Mouse (Mus musculus): ENCODE measurements around the gene B4galnt1.
"Not testable (repeated sequence)": the region's sequence is repeated elsewhere in the genome, so short reads cannot be mapped to it uniquely, and the experiment has no call there.

The B4galnt1 gene

GRCm38 (mm10) chr10:127150471-127150872 lies 14.6 kb upstream of the B4galnt1 start:
- H3K27me3 ChIP-seq (ENCODE audit: insufficient read depth, low read length) = no peaks in the 10 kb centered on the region
- peaks cover 20% of the 10 kb centered on the region for H3K9me3 ChIP-seq (ENCODE audit: low read length)
- TF ChIP-seq POU5F1 (IDR thresholded peaks at IDR 0.05; ENCODE audit: borderline replicate concordance, low read length) (no peak), CTCF (conservative IDR thresholded peaks at IDR 0.05; ENCODE audit: low read length) (no peak), NANOG (IDR thresholded peaks at IDR 0.05; ENCODE audit: borderline replicate concordance, low read length) (no peak)
- no peaks in the 10 kb centered on the region for H3K36me3 ChIP-seq (ENCODE audit: insufficient read depth, low read length)
- peaks cover 21% of the 10 kb centered on the region for H3K4me1 ChIP-seq (replicated peaks; ENCODE audit: low read depth, low read length)
- no peak overlapping the region for H3K4me3 ChIP-seq (replicated peaks; ENCODE audit: low read length)

GRCm38 (mm10) chr10:127151233-127151632 lies 13.8 kb upstream of the B4galnt1 start:
- H3K4me3 ChIP-seq (replicated peaks; ENCODE audit: low read length); H3K36me3 ChIP-seq (ENCODE audit: insufficient read depth, low read length); H3K27me3 ChIP-seq (ENCODE audit: insufficient read depth, low read length): not testable (repeated sequence)
- Histone ChIP-seq H3K4me1 (replicated peaks; ENCODE audit: low read depth, low read length) (peaks cover 19% of the 10 kb centered on the region), H3K9me3 (ENCODE audit: low read length) (peaks cover 20% of the 10 kb centered on the region)

- not testable (repeated sequence) for H3K36me3 ChIP-seq (ENCODE audit: insufficient read depth, low read length); H3K4me3 ChIP-seq (replicated peaks; ENCODE audit: low read length); H3K27me3 ChIP-seq (ENCODE audit: insufficient read depth, low read length)
- peaks cover 12% of the 10 kb centered on the region for H3K4me1 ChIP-seq (replicated peaks; ENCODE audit: low read depth, low read length)
- peaks cover 20% of the 10 kb centered on the region for H3K9me3 ChIP-seq (ENCODE audit: low read length)
Observed at GRCm38 (mm10) chr10:127152556-127152955, 12.5 kb upstream of the B4galnt1 start.

- peaks cover 20% of the 10 kb centered on the region for H3K9me3 ChIP-seq (ENCODE audit: low read length)
- TF ChIP-seq NANOG (IDR thresholded peaks at IDR 0.05; ENCODE audit: borderline replicate concordance, low read length) (no peak), CTCF (conservative IDR thresholded peaks at IDR 0.05; ENCODE audit: low read length) (no peak), POU5F1 (IDR thresholded peaks at IDR 0.05; ENCODE audit: borderline replicate concordance, low read length) (no peak)
Observed at GRCm38 (mm10) chr10:127153323-127153722, 11.7 kb upstream of the B4galnt1 start.

GRCm38 (mm10) chr10:127154241-127154640 lies 10.8 kb upstream of the B4galnt1 start:
- TF ChIP-seq CTCF (conservative IDR thresholded peaks at IDR 0.05; ENCODE audit: low read length) (no peak), NANOG (IDR thresholded peaks at IDR 0.05; ENCODE audit: borderline replicate concordance, low read length) (no peak), POU5F1 (IDR thresholded peaks at IDR 0.05; ENCODE audit: borderline replicate concordance, low read length) (no peak)

More at GRCm38 (mm10) chr10:127153323-127153722, 11.7 kb upstream of the B4galnt1 start:
- no peaks in the 10 kb centered on the region for H3K27me3 ChIP-seq (ENCODE audit: insufficient read depth, low read length)
- H3K4me3 ChIP-seq (replicated peaks; ENCODE audit: low read length) = no peak overlapping the region
- no peaks in the 10 kb centered on the region for H3K36me3 ChIP-seq (ENCODE audit: insufficient read depth, low read length)
- peaks cover 8% of the 10 kb centered on the region for H3K4me1 ChIP-seq (replicated peaks; ENCODE audit: low read depth, low read length)

GRCm38 (mm10) chr10:127154652-127155051 lies 10.4 kb upstream of the B4galnt1 start:
- H3K4me1 ChIP-seq (replicated peaks; ENCODE audit: low read depth, low read length) = peaks cover 5% of the 10 kb centered on the region
- no peaks in the 10 kb centered on the region for H3K27me3 ChIP-seq (ENCODE audit: insufficient read depth, low read length)
- TF ChIP-seq NANOG (IDR thresholded peaks at IDR 0.05; ENCODE audit: borderline replicate concordance, low read length) (no peak), CTCF (conservative IDR thresholded peaks at IDR 0.05; ENCODE audit: low read length) (no peak), POU5F1 (IDR thresholded peaks at IDR 0.05; ENCODE audit: borderline replicate concordance, low read length) (no peak)
- no peaks in the 10 kb centered on the region for H3K36me3 ChIP-seq (ENCODE audit: insufficient read depth, low read length)
- H3K4me3 ChIP-seq (replicated peaks; ENCODE audit: low read length) = no peak overlapping the region
- peaks cover 20% of the 10 kb centered on the region for H3K9me3 ChIP-seq (ENCODE audit: low read length)

More at GRCm38 (mm10) chr10:127154241-127154640, 10.8 kb upstream of the B4galnt1 start:
- Histone ChIP-seq H3K4me3 (replicated peaks; ENCODE audit: low read length) (no peak overlapping the region), H3K36me3 (ENCODE audit: insufficient read depth, low read length) (no peaks in the 10 kb centered on the region), H3K27me3 (ENCODE audit: insufficient read depth, low read length) (no peaks in the 10 kb centered on the region), H3K9me3 (ENCODE audit: low read length) (peaks cover 20% of the 10 kb centered on the region), H3K4me1 (replicated peaks; ENCODE audit: low read depth, low read length) (peaks cover 5% of the 10 kb centered on the region)

GRCm38 (mm10) chr10:127156089-127156488 lies 8.9 kb upstream of the B4galnt1 start:
- H3K4me1 ChIP-seq (replicated peaks; ENCODE audit: low read depth, low read length) = peaks cover 4% of the 10 kb centered on the region
- H3K9me3 ChIP-seq (ENCODE audit: low read length) = peaks cover 20% of the 10 kb centered on the region
- TF ChIP-seq NANOG (IDR thresholded peaks at IDR 0.05; ENCODE audit: borderline replicate concordance, low read length) (no peak), CTCF (conservative IDR thresholded peaks at IDR 0.05; ENCODE audit: low read length) (no peak), POU5F1 (IDR thresholded peaks at IDR 0.05; ENCODE audit: borderline replicate concordance, low read length) (no peak)
- H3K4me3 ChIP-seq (replicated peaks; ENCODE audit: low read length) = no peak overlapping the region
- no peaks in the 10 kb centered on the region for H3K36me3 ChIP-seq (ENCODE audit: insufficient read depth, low read length)
- no peaks in the 10 kb centered on the region for H3K27me3 ChIP-seq (ENCODE audit: insufficient read depth, low read length)

- TF ChIP-seq POU5F1 (IDR thresholded peaks at IDR 0.05; ENCODE audit: borderline replicate concordance, low read length) (no peak), CTCF (conservative IDR thresholded peaks at IDR 0.05; ENCODE audit: low read length) (no peak), NANOG (IDR thresholded peaks at IDR 0.05; ENCODE audit: borderline replicate concordance, low read length) (no peak)
- no peaks in the 10 kb centered on the region for H3K4me1 ChIP-seq (replicated peaks; ENCODE audit: low read depth, low read length)
- no peak overlapping the region for H3K4me3 ChIP-seq (replicated peaks; ENCODE audit: low read length)
- H3K27me3 ChIP-seq (ENCODE audit: insufficient read depth, low read length) = no peaks in the 10 kb centered on the region
- H3K9me3 ChIP-seq (ENCODE audit: low read length) = peaks cover 16% of the 10 kb centered on the region
- no peaks in the 10 kb centered on the region for H3K36me3 ChIP-seq (ENCODE audit: insufficient read depth, low read length)
Observed at GRCm38 (mm10) chr10:127156511-127156910, 8.5 kb upstream of the B4galnt1 start.

GRCm38 (mm10) chr10:127158471-127158870 lies 6.6 kb upstream of the B4galnt1 start:
- Histone ChIP-seq H3K9me3 (ENCODE audit: low read length) (no peaks in the 10 kb centered on the region), H3K27me3 (ENCODE audit: insufficient read depth, low read length) (peaks cover 7% of the 10 kb centered on the region), H3K4me3 (replicated peaks; ENCODE audit: low read length) (no peak overlapping the region), H3K36me3 (ENCODE audit: insufficient read depth, low read length) (no peaks in the 10 kb centered on the region), H3K4me1 (replicated peaks; ENCODE audit: low read depth, low read length) (peaks cover 11% of the 10 kb centered on the region)
- TF ChIP-seq NANOG (IDR thresholded peaks at IDR 0.05; ENCODE audit: borderline replicate concordance, low read length) (no peak), POU5F1 (IDR thresholded peaks at IDR 0.05; ENCODE audit: borderline replicate concordance, low read length) (no peak), CTCF (conservative IDR thresholded peaks at IDR 0.05; ENCODE audit: low read length) (no peak)

Data from E14TG2a.4 (cell line).